Mouse (Mus musculus) CD4-positive naive resting alpha-beta T cell, adult 57 days (primary cell): ENCODE results near the gene Nadk2. TPM values are rescaled to one million over a fixed set of nuclear protein-coding genes. Genes with fewer than 3 reads are reported as not detected.

ENCODE experiments used
- total RNA-seq: library from RNA; stranded (reverse); gene quantifications from one replicate; pipeline ENCODE4 v1.2.4, GENCODE M21; 2023

Nadk2 gene
- 13.2 TPM for total RNA-seq

DNA sequence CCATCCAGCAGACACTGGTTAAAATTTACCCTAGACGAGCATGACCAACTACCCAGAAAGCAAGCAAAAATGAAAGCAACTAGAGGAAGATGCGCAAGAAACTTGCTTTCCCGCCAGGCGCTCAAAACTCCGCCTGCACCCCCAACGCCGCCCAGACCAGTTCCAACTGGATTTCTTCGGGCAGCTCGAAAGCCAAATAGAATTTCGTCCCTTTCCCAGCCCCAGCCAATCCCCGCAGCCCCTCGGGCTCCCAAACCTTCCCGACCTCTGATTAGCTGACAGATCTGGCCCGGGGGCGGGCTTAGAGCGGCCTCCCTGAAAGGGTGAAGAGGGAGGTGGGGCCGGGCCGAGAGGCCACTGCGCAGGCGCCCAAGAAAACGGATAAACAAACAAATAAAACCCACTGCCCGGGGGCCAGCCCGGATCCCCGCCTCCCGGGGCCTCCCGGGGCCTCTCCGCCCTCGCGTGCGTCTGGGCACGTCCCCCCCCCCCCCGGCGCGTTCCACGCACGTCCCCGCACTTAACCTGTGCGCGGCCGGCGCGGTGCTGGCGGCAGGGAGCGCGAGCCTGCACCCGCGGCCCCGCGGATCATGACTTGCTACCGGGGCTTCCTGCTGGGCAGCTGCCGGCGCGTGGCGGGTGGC lies at the start of gene Nadk2:
Gene Nadk2 (plus strand): TSS at position 349 of the 644 bp plus-strand sequence.

DNA sequence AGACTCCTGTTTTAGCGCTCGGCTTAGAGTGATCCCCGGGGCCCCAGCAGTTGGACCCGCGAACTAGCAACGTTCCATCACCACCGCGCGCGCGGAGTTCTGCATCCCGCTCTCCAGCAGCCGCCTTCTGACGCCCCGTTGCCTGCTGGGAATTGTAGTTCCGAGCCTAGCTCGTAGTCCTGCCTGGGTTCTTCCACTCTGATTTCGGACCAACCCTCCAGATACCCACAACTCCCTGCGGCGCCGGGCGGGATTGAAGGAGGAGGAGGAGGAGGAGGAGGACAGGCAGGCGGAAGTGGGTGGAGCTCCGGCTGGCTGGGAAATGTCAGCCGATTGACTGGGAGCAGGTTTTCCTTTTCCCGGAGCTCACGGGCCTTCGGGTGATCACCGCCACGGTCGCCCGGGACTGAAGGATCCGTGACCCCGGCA lies 69.2 kb downstream of the Nadk2 start, which contains the start of gene Lmbrd2:
Gene Lmbrd2 (plus strand): TSS at position 299 of the 429 bp plus-strand sequence.

DNA sequence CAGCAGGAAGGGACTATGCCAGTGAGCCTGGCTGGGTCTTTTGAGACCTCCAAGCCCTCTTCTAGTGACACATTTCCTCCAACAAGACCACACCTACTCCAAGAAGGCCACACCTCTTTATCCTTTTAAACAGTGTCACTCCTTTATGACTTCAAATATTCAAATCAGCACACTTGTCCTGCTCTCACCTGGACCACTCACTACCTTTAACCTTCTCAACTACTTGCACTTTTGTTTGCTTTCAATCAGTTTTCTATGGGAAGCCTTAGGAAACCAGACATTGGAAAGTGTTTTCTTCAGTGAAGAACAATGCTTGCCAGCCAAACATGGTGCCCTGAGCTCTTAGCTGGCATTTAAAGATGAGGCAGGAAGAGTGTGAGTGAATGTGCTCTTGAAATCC lies 84.3 kb downstream of the Nadk2 start, which contains the start of gene Skp2:
Gene Skp2 (minus strand): TSS at position 101 of the 400 bp plus-strand sequence.

Other genes starting within 250 kb of the Nadk2 start
- not detected for gene Ranbp3l, start 103.3 kb upstream of the Nadk2 start, total RNA-seq
- gene Lmbrd2, start 69.3 kb downstream of the Nadk2 start, total RNA-seq, result 10.1 TPM
- gene Skp2, start 84.2 kb downstream of the Nadk2 start, total RNA-seq, result 3.4 TPM
- not detected for gene Ugt3a1, start 205.6 kb downstream of the Nadk2 start, total RNA-seq